Mouse (Mus musculus) layer of hippocampus, adult 9-11 months (tissue): ENCODE data around the gene Jmjd7.

ENCODE experiments used
- DNase-seq: peaks from one replicate; pipeline ENCODE4 v3.0.0; 2022

Gene Jmjd7

DNA sequence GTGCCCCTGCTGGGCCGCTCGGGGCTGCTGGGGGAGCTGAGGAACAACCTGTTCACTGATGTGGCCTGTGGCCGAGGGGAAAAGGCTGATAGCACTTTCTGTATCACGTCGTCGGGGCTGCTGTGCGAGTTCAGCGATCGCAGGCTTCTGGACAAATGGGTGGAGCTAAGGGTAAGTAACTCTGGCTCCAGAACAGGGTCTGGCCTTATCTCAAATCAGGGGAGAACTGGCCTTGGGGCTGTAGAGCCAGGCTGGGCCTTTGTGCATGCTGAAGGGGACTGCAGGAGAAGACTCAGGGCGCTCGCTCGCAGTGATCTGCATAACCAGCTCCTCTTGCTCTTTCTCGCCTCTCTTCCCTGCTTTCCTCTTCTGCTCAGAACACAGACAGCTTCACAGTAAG is 14.4 kb upstream of the Jmjd7 start:
- no peak for DNase-seq

- DNase-seq = no peak
Observed at GRCm38 (mm10) chr2:120013831-120014486, 13.3 kb upstream of the Jmjd7 start.

GRCm38 (mm10) chr2:120015882-120016281 is 11.4 kb upstream of the Jmjd7 start:
- no peak for DNase-seq

GRCm38 (mm10) chr2:120017599-120017998 is 9.7 kb upstream of the Jmjd7 start:
- DNase-seq = no peak

DNA sequence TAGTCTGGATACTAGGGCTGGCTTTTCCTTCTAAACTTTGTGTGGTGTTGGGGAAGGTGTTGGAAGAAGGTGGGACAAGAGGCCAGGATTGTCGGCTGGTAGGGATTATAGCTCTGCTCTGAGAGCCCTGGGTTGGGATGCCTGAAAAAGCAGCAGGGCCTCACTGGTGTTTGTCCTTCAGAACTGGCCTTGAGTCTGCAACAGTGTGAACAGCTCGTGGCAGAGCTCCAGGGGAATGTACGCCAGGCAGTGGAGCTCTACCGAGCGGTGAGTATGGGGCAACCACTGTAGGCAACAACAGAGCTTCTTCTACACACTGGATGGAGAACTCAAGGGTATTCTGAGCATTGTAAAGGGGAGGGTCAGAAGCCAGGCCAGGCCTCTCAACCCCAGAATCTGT is 2.9 kb upstream of the Jmjd7 start:
- no peak for DNase-seq

DNA sequence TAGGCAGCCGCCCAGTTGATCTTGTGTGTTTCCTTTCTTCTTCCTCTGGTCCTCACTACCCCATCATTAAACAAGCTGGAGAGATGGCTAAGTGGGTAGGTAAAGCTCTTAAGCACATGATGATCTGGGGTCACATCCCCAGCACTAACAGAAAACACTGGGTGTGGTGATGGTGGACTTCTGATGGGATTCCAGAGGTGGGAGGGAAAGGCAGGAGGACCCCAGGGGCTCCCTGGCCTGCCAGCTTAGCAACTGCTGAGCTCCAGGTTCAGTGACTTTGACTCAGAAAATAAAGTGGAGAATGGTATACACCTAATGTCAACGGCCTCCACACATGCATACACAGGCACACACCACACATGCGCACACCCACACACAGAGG is 658 bp downstream of the Jmjd7 start:
- no peak for DNase-seq

GRCm38 (mm10) chr2:120030380-120030779 is 3.1 kb downstream of the Jmjd7 start:
- no peak for DNase-seq

GRCm38 (mm10) chr2:120032726-120033467 is 5.6 kb downstream of the Jmjd7 start, which contains the start of gene Pla2g4b:
TSS of gene Pla2g4b (plus strand) at chr2:120033417.
- DNase-seq = no peak

DNA sequence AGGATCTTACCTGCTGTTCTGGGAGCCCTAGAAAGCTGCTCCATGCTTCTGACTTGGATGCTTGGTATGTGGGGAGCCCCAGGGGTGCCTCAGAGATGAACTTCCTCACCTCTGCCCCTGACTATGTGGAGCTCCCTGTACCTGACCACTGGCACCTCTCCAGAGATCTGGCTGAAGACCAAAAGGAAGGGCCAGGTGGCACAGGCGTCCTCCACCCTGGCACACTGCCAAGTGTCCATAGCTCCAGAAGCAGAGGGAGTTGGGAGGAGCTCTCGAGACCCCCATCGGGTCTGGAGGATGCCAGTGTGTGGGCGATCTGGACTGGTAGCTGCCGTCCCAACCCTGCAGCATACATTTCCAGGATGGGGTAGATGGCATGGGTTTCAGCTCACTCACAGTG is 6.4 kb downstream of the Jmjd7 start:
- no peak for DNase-seq

DNA sequence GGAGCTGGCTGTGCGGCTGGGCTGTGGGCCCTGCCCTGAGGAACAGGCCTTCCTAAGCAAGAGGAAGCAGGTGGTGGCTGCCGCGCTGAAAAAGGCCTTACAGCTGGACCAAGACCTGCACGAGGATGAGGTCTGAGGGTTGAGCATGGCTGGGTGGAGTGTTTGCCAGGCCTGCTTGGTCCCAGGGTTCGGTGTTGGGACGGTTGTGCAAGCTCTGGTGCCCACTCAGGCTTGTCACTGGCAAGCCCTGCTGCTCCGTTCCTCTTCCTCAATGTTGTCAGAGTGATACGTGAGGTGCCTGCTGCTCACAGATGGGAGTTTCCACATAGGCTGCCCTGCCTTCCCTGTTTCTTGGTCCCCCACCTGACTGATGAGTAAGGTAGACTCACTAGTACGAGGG is 10.5 kb downstream of the Jmjd7 start:
- no peak for DNase-seq

- DNase-seq = no peak
Observed at GRCm38 (mm10) chr2:120040991-120041390, 13.7 kb downstream of the Jmjd7 start.

- DNase-seq = peak; percentile 40
Observed at GRCm38 (mm10) chr2:120044101-120044603, 16.9 kb downstream of the Jmjd7 start.

DNA sequence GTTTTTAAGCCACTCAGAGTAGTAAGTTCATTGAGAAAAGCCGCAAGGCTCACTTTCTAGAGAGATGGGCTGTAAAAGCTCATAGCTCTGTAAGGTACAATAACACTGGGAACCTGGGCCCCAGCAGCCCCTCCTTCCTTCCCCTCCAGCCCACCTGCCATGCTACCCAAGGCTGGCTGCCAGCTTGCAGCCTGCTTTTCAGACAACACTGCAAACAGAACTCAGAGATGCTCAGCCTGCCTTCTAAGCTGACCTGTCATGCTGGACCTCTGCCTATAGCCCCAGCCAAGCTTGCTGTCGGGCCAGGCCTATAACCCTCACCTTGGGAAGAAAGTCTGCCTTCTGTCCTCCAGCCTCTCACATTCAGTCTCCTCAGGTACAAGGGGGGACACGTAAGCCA is 17.4 kb downstream of the Jmjd7 start:
- no peak for DNase-seq

GRCm38 (mm10) chr2:120046486-120047310 is 19.4 kb downstream of the Jmjd7 start:
- DNase-seq = peak; percentile 47

- no peak for DNase-seq
Observed at GRCm38 (mm10) chr2:120048173-120048572, 20.9 kb downstream of the Jmjd7 start.

- no peak for DNase-seq
Observed at GRCm38 (mm10) chr2:120049632-120050274, 22.5 kb downstream of the Jmjd7 start.

DNA sequence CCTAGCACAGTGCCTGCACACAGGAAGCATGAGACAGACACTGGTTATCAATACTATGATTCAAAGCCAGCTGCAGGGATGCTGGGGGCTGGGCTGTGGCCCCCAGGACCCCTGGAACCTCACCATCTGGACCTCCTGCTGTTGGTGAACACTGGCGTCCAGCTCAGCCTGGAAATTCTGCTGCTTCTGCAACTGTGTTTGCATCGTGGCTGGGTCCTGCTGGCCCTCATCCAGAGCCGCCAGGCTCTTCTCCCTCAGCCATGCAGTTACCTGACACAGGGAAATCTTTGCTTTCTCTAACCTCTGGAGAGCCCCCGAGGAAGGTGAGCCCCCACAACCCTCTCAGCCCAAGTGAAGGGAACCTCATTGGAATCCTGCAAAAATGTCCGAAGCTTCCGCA is 24.1 kb downstream of the Jmjd7 start:
- DNase-seq = no peak

DNA sequence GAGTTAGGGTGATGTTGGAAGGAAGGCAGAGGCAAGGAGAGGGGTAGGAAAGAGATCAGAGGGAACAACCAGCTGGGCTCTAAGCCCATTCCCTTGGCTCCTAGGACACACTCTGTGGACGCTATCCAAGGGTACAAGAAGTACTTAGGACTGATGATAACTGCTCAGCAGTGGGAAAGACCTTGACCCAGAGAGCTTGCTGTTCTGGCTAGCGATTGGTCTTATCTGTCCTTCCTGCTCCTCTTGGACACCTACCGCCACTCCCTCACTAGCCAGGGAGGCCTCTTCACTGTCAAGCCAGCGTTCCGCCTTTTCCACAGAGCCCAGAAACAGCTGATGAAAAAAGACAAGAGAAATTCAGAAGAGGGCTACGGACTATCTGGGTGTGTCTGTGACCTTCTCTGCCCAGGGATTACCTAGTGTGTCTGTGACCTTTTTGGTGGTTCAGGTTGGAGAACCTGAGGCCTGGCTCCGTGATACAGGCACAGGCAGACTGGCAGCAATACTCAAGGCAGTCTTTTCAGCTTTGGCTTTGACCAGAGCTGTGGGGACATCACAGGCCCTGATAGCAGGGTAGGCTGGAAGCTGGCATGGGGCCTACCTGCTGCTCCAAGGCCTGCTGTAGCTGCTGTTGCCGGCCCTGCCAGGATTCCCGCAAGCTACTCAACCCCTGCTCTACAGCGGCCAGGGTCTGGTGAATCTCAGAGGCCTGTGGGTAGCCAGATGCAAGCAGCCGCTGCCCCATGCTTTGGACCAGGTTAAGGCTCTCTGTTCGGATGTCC is 27.7 kb downstream of the Jmjd7 start:
- DNase-seq = no peak

DNA sequence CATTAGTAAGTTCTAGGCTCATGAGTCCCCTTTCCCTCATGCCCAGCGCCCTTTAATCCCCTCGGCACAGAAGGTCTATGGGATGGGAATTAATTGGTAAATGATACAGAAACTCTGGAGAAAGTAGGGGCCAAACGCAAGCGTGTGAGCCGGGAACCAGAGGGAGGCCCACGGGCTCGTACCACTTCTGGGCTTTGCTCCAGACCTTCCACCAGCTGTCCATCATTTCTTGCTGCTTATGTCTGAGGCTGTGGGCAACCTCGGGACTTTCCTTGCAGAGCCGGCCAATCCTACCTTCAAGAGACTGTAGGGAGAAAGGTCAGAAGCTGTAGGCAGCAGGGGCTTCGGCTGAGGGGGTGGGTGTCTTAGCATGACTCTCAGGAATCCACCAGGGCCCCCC is 28.6 kb downstream of the Jmjd7 start:
- no peak for DNase-seq

DNA sequence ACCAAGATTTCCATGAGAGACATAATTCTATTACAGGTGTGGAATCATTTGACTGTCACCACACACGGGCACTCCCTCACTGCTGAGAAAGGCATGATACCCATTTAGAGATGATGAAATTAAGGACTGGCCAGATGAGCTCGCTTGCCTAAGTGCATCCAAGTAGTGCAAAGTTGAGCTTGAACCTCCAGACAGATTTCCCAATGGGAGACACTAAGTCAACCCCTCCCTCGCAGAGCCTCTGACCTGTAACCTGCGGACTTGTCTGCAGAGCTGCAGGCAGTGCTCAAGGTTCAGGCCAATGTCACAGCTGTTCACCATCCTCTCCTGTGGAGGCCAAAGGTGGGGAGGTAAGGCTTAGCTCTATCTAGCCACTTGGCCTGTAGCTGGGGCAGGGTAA is 31.5 kb downstream of the Jmjd7 start:
- DNase-seq = no peak

DNA sequence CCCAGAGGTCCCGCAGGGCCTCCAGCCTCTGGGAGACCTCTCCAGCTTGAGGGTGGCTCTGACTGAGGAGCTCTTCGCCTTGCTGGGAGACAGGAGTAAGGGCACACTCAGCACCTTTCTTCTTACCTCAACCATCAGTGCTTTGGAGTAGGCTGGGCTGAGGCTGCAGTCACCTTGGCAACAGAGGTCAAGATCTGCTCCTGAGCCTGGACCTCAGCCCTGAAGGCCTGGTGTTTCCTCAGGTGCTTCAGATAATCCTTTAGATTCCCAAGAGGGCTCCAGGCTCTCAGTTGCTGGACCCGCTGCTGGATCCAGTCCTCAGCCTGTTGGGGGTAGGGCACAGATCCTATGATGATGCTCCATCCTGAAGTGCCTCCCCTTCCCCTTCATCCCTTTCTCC is 32.2 kb downstream of the Jmjd7 start:
- DNase-seq = no peak

- DNase-seq = no peak
Observed at GRCm38 (mm10) chr2:120060190-120060589, 32.9 kb downstream of the Jmjd7 start.
